Mouse (Mus musculus) mouse embryonic stem cell (cell line): ENCODE measurements around the gene Arih2.

Experiments
- in situ Hi-C, 2 experiments: fragments of 300-500 bp; cut with MboI; formaldehyde crosslinking; loops; 1 replicate in 1 of 2; 3 replicates in 1 of 2; pipeline ENCODE4 v1.14.3; 2019 to 2020; ENCODE audit warnings: low sequenced_read_pairs in 2 of 2, low pct_unique_long_range_greater_than_20kb in 1 of 2, mixed read lengths in 1 of 2; ENCODE audit not compliant: unreplicated experiment in 1 of 2

Gene Arih2

DNA sequence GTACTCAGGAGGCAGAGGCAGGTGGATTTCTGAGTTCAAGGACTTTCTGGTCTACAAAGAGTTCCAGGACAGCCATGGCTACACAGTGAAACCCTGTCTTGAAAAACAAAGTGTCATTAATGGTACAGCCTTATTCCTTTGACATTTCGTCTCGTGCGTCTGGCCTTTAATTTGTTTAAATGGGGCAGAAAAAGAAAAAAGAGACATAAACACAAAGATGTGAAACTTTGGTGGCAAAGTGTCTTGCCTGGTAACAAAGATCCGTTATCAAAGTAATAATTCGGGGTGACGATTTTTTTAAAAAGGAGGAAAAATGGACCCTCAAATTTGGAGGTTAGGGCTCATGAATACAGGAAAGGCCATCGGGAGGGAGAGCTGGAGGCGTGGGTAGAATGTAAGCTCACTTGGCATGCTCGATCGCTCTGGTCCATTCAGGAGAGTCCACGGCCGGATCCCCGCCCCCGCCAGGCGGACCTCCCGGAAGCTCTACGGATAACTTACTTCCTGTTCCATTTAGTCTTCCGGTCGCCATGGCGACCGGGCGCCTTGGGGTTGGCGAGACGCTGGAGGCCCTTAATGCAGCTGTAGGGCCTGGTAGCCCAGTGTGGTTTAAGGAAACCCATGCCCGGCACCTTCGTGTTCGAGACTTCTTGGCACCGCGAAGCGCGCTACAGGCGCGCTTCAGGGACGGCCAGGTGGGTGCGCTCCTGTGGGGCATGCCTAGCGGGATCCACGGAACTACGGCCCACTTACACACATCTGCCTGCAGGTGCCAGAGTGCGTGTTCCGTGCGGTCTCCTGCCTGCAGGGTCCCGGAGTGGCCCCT is 79.6 kb downstream of the Arih2 start, which contains the start of gene Dalrd3:
TSS of gene Dalrd3 (plus strand) at position 506 of the 826 bp plus-strand sequence.
- in situ Hi-C loops, result no loop called here

DNA sequence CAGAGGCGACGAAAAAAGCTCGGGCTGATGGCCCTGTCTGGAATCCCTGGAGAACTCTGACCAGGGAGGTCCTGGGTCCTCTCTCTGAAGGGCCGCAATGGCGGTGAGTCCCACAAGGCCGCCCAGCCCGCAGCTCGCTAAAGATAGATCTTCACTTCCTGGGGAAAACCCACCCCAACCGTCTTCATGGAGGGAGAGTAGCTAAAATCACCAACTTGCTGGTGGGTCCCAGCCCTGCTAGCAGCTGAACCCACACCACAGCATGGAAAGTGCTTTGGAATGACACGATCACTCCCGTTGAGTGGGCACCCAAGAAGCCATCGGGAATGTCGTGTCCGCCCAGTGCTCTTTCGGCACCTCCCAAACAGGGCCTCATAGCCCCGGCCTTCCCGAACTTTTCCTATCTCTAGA is 80.7 kb downstream of the Arih2 start:
- in situ Hi-C loops, result no loop called here

DNA sequence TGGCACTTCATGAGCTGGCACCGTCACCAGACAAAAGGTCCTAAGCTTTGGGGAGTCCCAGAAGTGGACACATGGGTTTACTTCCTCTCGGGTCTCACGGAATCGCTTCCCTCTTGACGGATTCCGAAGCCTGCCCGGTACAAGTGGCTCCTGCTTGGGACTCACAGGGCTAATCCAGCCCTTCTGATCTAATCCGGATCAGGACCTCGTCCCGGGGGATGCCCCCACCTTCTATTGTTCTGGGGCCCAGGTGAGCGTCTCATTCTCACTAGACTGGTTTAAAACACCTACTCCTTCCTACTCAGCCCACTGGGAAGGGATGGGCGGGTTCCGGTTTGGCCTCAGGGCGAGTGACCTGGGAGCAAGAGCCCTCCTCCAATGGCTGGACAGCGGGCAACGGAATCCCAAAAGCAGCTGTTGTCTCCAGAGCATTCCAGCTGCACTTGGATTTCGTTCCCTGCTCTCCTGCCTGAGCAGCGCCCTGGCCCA is 81.2 kb downstream of the Arih2 start:
- in situ Hi-C loops, result no loop called here

DNA sequence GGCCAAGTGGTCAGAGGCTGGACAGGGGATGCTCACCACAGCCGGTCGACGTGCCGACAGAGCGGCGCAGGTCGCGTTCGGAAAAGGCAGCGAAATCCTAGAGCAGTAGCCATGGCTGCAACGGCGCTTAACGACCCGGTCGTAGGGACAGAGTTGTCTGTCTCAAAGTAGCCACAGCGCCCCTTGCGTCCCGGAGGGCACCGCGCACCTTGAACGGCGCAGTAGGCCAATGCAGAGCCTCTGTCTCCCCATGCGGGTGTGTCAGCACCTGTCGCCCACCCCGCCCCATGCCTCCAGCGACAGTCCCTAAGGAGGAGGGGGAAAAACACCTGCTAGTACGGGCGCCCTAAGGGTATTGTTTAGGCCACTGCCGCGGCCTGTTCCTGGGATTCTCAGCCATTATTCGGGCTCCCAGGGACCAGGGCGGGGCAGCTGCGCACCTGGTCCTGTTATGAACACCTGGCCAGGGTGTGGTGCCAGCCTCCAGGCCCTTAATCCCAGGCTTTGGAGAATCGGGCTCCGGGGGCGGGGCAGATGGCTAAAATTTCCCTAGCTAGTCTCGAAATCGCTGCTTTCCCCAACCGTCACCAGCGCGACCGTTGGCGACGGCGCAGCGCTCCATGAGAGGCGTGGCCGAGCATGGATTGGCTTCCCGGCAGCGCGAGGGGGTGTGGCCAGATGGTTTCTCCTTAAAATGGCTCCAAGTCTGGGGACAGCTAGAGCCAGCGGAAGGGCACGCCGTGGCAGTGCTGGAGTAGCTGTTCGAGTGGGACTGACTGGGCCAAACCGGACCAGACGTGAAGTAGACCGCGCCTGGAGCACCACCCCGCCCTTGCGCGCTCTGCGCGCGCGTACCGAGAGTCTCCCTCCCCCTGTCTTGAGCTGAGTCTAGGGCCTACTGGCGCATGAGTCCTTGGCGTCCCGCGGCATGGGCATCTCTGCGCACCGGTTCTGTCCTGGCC is 82.1 kb downstream of the Arih2 start, which contains the start of gene Ndufaf3:
TSS of gene Ndufaf3 (minus strand) at position 620 of the 962 bp plus-strand sequence.
- in situ Hi-C loops, result no loop called here

DNA sequence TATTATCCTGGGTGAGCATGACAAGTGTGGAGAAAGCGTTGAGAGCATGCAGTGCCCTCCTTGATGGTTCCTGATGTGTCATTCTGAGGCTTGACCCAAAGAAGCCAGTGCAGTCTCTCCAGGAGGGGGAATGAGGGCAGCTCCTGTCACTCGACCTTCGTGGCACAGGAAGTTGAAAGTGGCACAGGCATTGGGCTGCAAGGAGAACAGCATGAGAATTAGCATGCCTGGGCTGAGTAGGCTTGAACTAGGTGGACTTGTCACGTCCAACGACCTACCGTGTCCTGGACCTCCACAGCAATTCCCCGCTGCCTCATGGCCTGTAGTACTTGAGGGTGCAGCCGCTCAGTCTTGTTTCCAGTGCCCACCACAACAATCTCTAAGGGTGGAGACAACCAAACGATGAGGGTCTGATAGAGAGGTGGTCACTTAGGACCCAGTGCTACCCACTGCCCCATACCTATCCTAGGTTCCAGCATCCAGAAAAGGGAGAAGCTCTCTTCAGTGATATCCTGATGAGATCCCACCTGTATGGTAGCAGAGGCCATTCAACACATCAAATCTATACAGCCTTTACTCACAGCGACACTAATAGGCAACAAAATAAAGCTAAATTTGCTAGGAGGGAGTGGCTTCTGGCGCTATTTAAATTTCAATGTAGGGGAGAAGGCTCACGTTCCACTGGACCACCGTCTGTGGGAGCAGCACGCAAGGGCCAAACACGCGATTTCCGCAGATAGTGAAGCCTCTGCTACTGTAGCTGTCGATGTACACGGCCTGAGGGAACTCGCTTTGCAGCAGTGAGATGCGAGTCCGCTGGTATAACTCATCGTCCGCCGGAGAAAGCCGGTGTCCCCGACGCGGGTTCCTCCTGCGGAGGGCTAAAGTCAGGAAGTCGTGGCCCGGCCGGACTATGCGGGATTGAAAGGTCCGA is 83.0 kb downstream of the Arih2 start:
- in situ Hi-C loops, result no loop called here

DNA sequence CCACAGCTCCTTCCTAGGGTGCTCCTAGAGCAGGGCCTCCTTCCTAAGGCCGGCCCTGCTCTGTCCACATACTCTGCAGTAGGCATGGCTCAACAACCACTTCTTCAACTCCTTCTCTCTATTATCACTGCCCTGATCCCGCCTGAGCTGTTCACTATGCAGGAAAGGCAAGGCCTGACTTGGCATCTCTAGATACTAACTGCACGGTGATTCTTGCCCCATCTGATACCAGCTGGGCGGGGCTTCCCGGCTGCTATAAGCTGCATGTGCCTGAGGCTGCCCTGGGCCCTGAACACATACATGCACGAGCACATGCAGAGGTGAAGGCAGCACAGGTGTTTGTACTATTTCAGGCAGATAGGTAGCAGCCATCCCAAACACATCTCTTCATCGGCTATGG is 85.1 kb downstream of the Arih2 start:
- in situ Hi-C loops, result no loop called here

DNA sequence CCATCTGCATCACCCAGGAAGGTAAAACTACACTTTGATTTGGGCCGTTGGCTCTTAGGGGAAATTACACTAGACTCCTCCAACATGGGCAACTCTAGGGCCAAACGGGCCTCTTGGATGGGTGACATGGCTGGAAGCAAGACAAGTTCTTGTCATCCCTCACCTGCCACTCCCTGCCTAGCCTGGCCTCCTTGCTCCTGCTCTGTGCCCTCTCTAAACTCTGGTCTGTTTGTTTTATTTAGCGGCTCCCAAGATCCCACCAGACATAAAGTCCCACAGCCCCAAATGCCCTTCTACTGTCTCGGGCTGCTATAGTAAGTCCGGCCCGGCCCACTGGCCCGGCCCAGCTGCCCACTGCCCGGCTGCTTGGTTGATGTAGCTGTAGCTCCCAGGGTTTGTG is 85.5 kb downstream of the Arih2 start:
- in situ Hi-C loops, result no loop called here

DNA sequence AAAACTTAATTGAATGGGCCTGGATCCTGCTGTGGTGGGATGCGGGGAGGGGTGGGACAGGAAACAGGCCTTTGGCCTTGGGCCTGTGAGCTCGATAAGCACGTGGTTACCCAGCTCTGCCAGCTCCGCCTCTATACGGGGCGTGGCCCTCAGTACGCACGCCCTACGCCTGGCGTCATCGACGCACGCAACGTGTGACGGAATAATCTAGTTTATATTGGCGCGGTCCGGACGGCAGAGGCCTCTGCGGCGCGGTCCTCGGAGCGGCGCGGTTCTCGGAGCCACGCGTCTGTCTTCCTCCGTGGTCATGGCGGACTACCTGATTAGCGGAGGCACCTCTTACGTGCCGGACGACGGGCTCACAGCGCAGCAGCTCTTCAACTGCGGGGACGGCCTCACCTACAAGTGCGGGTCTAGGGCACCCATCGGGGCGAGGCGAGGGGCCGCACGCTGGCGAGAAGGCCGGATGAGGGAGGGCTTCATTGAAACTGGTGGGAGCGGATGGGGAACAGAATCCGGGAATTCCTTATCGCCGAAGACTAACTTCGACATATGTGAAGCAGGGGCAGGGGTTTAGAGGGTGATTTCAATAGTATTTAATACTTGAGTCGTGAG is 88.9 kb downstream of the Arih2 start, which contains the start of gene Impdh2:
TSS of gene Impdh2 (plus strand) at position 60 of the 615 bp plus-strand sequence.
- in situ Hi-C loops, result no loop called here

DNA sequence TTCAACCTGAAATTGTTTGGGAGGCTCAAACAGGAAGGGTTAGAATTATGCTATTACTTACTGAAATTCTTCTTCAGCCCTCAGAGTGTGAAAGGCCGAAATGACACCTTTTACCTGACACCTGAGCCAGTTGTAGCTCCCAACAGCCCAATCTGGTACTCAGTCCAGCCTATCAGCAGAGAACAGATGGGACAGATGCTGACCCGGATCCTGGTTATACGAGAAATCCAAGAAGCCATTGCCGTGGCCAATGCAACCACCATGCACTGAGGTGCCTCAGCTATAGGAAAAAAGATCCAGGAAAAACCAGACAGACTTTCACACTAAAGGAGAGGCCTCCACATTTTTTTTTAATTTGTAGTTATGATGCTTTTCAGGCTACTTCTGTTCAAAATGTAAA is 90.0 kb downstream of the Arih2 start:
- in situ Hi-C loops, result no loop called here
